Mouse (Mus musculus) stomach, postnatal 0 days (tissue): Measurements from ENCODE around the gene Clgn.

Experiments used
- CTCF ChIP-seq: IDR thresholded peaks from 2 replicates; pipeline ENCODE4 v1.5.1; 2016; ENCODE audit warnings: antibody characterized with exemption, low read depth, mild to moderate bottlenecking, moderate library complexity
- EP300 ChIP-seq: optimal IDR thresholded peaks from 2 replicates; pipeline ENCODE3; 2016; ENCODE audit warnings: antibody characterized with exemption

DNA sequence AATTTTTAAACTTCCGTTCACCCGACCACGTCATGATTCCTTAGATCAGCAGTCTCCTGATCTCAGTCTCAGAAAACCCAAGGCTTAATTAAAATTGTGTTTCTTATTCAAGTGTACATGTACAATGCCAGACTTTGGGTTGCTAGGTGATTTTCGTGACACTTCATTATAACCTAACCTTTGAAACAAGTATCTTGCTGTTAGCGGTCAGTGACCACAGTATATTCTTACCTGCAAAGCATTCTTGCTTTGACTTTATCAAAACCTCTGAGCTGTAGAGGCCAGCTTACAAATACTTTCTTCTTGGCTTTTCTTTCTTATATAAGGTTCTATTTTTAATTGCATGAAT, 53.4 kb downstream of the Clgn start:
- TF ChIP-seq CTCF (no peak), EP300 (no peak)
